Mouse (Mus musculus): Measurements from ENCODE around the gene Polr2e. TPM values are rescaled to one million over a fixed set of nuclear protein-coding genes. Genes with fewer than 3 reads are reported as not detected.

Gene Polr2e
- polyA plus RNA-seq, 1 experiment from 2014 or later: 233 TPM

- Histone ChIP-seq H3K27ac (peak overlapping the region; percentile 85; the same call in 1 of the 2 replicates), H3K9me3 (no peaks in the 10 kb centered on the region), H3K4me3 (no peak overlapping the region), H3K4me1 (peaks cover 61% of the 10 kb centered on the region), H3K36me3 (peaks cover 22% of the 10 kb centered on the region), H3K27me3 (ENCODE audit: insufficient read depth, poor library complexity, severe bottlenecking) (no peaks in the 10 kb centered on the region)
- 80% methylated on average over 20 of the region's 20 CpGs for WGBS
- no peak for DNase-seq (ENCODE audit: low spot score)
Observed at GRCm38 (mm10) chr10:80072623-80073489, 33.3 kb upstream of the Polr2e start.

GRCm38 (mm10) chr10:80071516-80071900 lies 31.9 kb upstream of the Polr2e start:
- peaks cover 26% of the 10 kb centered on the region for H3K36me3 ChIP-seq
- H3K4me3 ChIP-seq: no peak overlapping the region
- no peaks in the 10 kb centered on the region for H3K27me3 ChIP-seq (ENCODE audit: insufficient read depth, poor library complexity, severe bottlenecking)
- H3K4me1 ChIP-seq: peaks cover 63% of the 10 kb centered on the region
- DNase-seq (ENCODE audit: low spot score): no peak
- H3K27ac ChIP-seq: peak overlapping the region; percentile 85
- no peaks in the 10 kb centered on the region for H3K9me3 ChIP-seq
- 63% methylated on average over 3 of the region's 3 CpGs for WGBS

- H3K27ac ChIP-seq: peak overlapping the region; percentile 85
- H3K9me3 ChIP-seq: no peaks in the 10 kb centered on the region
- peaks cover 30% of the 10 kb centered on the region for H3K36me3 ChIP-seq
- DNase-seq (ENCODE audit: low spot score): peak; percentile 94
- 0 out of 2 replicates have a peak overlapping the region, but pooled peaks have one; percentile 7 for H3K4me3 ChIP-seq
- WGBS: 54% methylated on average over 9 of the region's 9 CpGs
- H3K4me1 ChIP-seq: peaks cover 64% of the 10 kb centered on the region
- no peaks in the 10 kb centered on the region for H3K27me3 ChIP-seq (ENCODE audit: insufficient read depth, poor library complexity, severe bottlenecking)
Observed at GRCm38 (mm10) chr10:80070837-80071515, 31.4 kb upstream of the Polr2e start.

- no peaks in the 10 kb centered on the region for H3K9me3 ChIP-seq
- no peak for DNase-seq (ENCODE audit: low spot score)
- no peak overlapping the region for H3K4me3 ChIP-seq
- no peaks in the 10 kb centered on the region for H3K27me3 ChIP-seq (ENCODE audit: insufficient read depth, poor library complexity, severe bottlenecking)
- peaks cover 54% of the 10 kb centered on the region for H3K4me1 ChIP-seq
- H3K27ac ChIP-seq: peak overlapping the region; percentile 85; the same call in 1 of the 2 replicates
- WGBS: 86% methylated on average over 4 of the region's 4 CpGs
- H3K36me3 ChIP-seq: peaks cover 37% of the 10 kb centered on the region
Observed at GRCm38 (mm10) chr10:80069948-80070450, 30.4 kb upstream of the Polr2e start.

GRCm38 (mm10) chr10:80069251-80069650 lies 29.7 kb upstream of the Polr2e start:
- 91% methylated on average over 6 of the region's 7 CpGs for WGBS
- Histone ChIP-seq H3K27me3 (ENCODE audit: insufficient read depth, poor library complexity, severe bottlenecking) (no peaks in the 10 kb centered on the region), H3K4me3 (no peak overlapping the region), H3K9me3 (no peaks in the 10 kb centered on the region), H3K27ac (0 out of 2 replicates have a peak overlapping the region, but pooled peaks have one; percentile 85), H3K4me1 (peaks cover 48% of the 10 kb centered on the region), H3K36me3 (peaks cover 42% of the 10 kb centered on the region)
- DNase-seq (ENCODE audit: low spot score): no peak

- 73% methylated on average over 23 of the region's 23 CpGs for WGBS
- Histone ChIP-seq H3K4me3 (no peak overlapping the region), H3K27me3 (ENCODE audit: insufficient read depth, poor library complexity, severe bottlenecking) (no peaks in the 10 kb centered on the region), H3K9me3 (no peaks in the 10 kb centered on the region), H3K4me1 (0 out of 2 replicates have a peak, but pooled peaks cover 13% of the 10 kb centered on the region), H3K36me3 (peaks cover 80% of the 10 kb centered on the region), H3K27ac (peak overlapping the region; percentile 42; the same call in 1 of the 2 replicates)
- no peak for DNase-seq (ENCODE audit: low spot score)
Observed at GRCm38 (mm10) chr10:80063877-80064650, 24.5 kb upstream of the Polr2e start.

- no peaks in the 10 kb centered on the region for H3K9me3 ChIP-seq
- H3K36me3 ChIP-seq: peaks cover 88% of the 10 kb centered on the region
- no peaks in the 10 kb centered on the region for H3K27me3 ChIP-seq (ENCODE audit: insufficient read depth, poor library complexity, severe bottlenecking)
- no peak for DNase-seq (ENCODE audit: low spot score)
- no peak overlapping the region for H3K4me3 ChIP-seq
- peak overlapping the region; percentile 42 for H3K27ac ChIP-seq
- 87% methylated on average over 5 of the region's 5 CpGs for WGBS
- peaks cover 15% of the 10 kb centered on the region; the same call in 1 of the 2 replicates for H3K4me1 ChIP-seq
Observed at GRCm38 (mm10) chr10:80063104-80063503, 23.5 kb upstream of the Polr2e start.

GRCm38 (mm10) chr10:80057683-80058326 lies 18.2 kb upstream of the Polr2e start:
- Histone ChIP-seq H3K36me3 (peaks cover 74% of the 10 kb centered on the region), H3K4me3 (0 out of 2 replicates have a peak overlapping the region, but pooled peaks have one; percentile 5), H3K27ac (peak overlapping the region; percentile 44; the same call in 1 of the 2 replicates), H3K27me3 (ENCODE audit: insufficient read depth, poor library complexity, severe bottlenecking) (no peaks in the 10 kb centered on the region), H3K4me1 (peaks cover 35% of the 10 kb centered on the region), H3K9me3 (no peaks in the 10 kb centered on the region)
- WGBS: 74% methylated on average over 30 of the region's 30 CpGs
- DNase-seq (ENCODE audit: low spot score): no peak

- DNase-seq (ENCODE audit: low spot score): no peak
- 90% methylated on average over 27 of the region's 27 CpGs for WGBS
- Histone ChIP-seq H3K36me3 (peaks cover 68% of the 10 kb centered on the region), H3K9me3 (no peaks in the 10 kb centered on the region), H3K4me1 (peaks cover 42% of the 10 kb centered on the region), H3K27me3 (ENCODE audit: insufficient read depth, poor library complexity, severe bottlenecking) (no peaks in the 10 kb centered on the region), H3K27ac (no peak overlapping the region), H3K4me3 (no peak overlapping the region)
Observed at GRCm38 (mm10) chr10:80056976-80057682, 17.5 kb upstream of the Polr2e start.

- Histone ChIP-seq H3K4me3 (no peak overlapping the region), H3K4me1 (peaks cover 48% of the 10 kb centered on the region), H3K27ac (no peak overlapping the region), H3K27me3 (ENCODE audit: insufficient read depth, poor library complexity, severe bottlenecking) (no peaks in the 10 kb centered on the region), H3K9me3 (no peaks in the 10 kb centered on the region), H3K36me3 (peaks cover 61% of the 10 kb centered on the region)
- DNase-seq (ENCODE audit: low spot score): no peak
- WGBS: 97% methylated on average over 4 of the region's 4 CpGs
Observed at GRCm38 (mm10) chr10:80056506-80056905, 16.9 kb upstream of the Polr2e start.

- H3K27ac ChIP-seq: no peak overlapping the region
- DNase-seq (ENCODE audit: low spot score): no peak
- 64% methylated on average over 10 of the region's 10 CpGs for WGBS
- H3K4me3 ChIP-seq: no peak overlapping the region
- H3K9me3 ChIP-seq: no peaks in the 10 kb centered on the region
- H3K27me3 ChIP-seq (ENCODE audit: insufficient read depth, poor library complexity, severe bottlenecking): no peaks in the 10 kb centered on the region
- H3K36me3 ChIP-seq: peaks cover 55% of the 10 kb centered on the region
- H3K4me1 ChIP-seq: peaks cover 54% of the 10 kb centered on the region
Observed at GRCm38 (mm10) chr10:80055891-80056290, 16.3 kb upstream of the Polr2e start.

Measured in heart, embryonic 10.5 days (tissue).